Mouse (Mus musculus) intestine, embryonic 16.5 days (tissue): Measurements from ENCODE around the gene Ppid. TPM values are rescaled to one million over a fixed set of nuclear protein-coding genes. Genes with fewer than 3 reads are reported as not detected.

Source experiments
- ATAC-seq: fragments of 200-750 bp; cut with Nextera tagmentation; 2 replicates; pipeline ENCODE4 v1.8.0; 2017; ENCODE audit warnings: moderate TSS enrichment, moderate library complexity
- H3K27ac ChIP-seq: fragments of 300-500 bp; sonication (generic); 2 replicates; pipeline ENCODE4 v1.5.1; 2014; ENCODE audit warnings: mild to moderate bottlenecking, low read length
- H3K27me3 ChIP-seq: fragments of 300-500 bp; sonication (generic); replicated peaks from 2 replicates; pipeline ENCODE4 v1.6.1; 2014; ENCODE audit warnings: low read length, control low read depth, mixed read lengths; ENCODE audit not compliant: control insufficient read depth, insufficient read depth
- H3K36me3 ChIP-seq: fragments of 300-500 bp; sonication (generic); 2 replicates; pipeline ENCODE4 v1.6.1; 2014; ENCODE audit warnings: low read length, control low read depth; ENCODE audit not compliant: control insufficient read depth, insufficient read depth
- H3K4me1 ChIP-seq: fragments of 300-500 bp; sonication (generic); 2 replicates; pipeline ENCODE4 v1.6.1; 2014; ENCODE audit warnings: low read length, control low read depth, mixed read lengths; ENCODE audit not compliant: control insufficient read depth, insufficient read depth
- H3K4me2 ChIP-seq: fragments of 300-500 bp; sonication (generic); 2 replicates; pipeline ENCODE4 v1.6.1; 2014; ENCODE audit warnings: low read depth, low read length, control low read depth
- H3K4me3 ChIP-seq: fragments of 300-500 bp; sonication (generic); 2 replicates; pipeline ENCODE4 v1.5.1; 2014; ENCODE audit warnings: mild to moderate bottlenecking, low read length
- H3K9ac ChIP-seq: fragments of 300-500 bp; sonication (generic); 2 replicates; pipeline ENCODE4 v1.6.1; 2014; ENCODE audit warnings: low read depth, low read length
- H3K9me3 ChIP-seq: fragments of 300-500 bp; sonication (generic); 2 replicates; pipeline ENCODE4 v1.6.1; 2016; ENCODE audit warnings: low read length, control low read depth; ENCODE audit not compliant: control insufficient read depth
- WGBS: fragments of 180-500 bp; shearing (Covaris S2); extraction: QIAGEN DNeasy Blood & Tissue Kit; methylation state at CpG from one replicate; pipeline ENCODE4 v1.1.7; 2014; 5-methylcytosine and 5-hydroxymethylcytosine counted together
- polyA plus RNA-seq: library from polyadenylated mRNA; unstranded; fragments of >200 nt; fragmentation: Nextera tagmentation; extraction: Ambion mirVana; gene quantifications from 2 replicates; pipeline ENCODE4 v1.2.1, GENCODE M21; 2015

The Ppid gene
- polyA plus RNA-seq, result 130 and 142 TPM in 2 replicates

DNA sequence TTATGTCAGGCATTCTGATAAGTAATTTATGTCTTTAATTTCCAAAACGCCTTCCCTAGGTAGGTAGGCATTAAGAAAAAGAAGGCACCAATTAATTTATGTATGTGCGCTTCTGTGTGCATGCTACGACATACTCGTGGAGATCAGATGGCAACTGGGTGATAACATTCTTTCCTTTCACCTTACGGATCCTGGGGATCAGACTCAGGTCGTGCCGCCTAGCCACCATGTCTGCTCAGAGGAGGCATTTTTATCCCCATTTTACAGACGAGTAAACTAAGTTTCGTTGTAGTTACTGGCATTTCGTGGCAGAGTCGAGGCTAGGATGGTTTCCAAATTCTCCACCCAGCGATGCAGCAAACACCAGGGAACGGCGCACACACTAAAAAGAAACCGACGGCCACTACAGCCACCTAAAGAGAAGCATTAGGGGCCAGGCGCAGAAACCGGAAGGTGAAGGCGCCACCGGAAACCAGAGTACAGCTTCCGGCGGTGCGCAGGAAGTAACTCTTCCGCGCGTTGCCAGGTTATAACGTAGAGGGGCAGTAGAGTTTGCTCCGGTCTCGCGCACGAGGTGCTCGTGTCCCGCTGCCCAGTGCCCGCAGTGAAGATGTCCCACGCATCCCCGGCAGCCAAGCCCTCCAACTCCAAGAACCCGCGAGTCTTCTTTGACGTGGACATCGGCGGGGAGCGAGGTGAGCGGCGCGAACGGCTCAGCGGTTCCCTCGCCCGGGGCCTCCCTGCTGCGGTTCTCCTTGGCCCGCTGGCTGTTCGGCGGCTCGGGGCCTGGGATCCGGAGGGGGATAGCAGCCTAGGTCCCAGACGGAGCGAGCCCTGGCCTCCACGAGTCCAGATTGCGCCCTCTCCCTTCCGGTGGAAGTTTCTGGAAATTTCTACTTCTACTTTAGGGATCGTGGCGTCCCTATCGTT lies at the start of gene Ppid:
Ppid (plus strand) TSS at position 480 of the 930 bp plus-strand sequence.
- H3K4me2 ChIP-seq, result peak within 1 kb of the TSS; percentile 80
- no peaks in the 10 kb centered on the region for H3K9me3 ChIP-seq
- peak; percentile 90 for ATAC-seq
- no peaks in the 10 kb centered on the region for H3K27me3 ChIP-seq
- WGBS, result 3% methylated on average over 63 of the region's 63 CpGs
- H3K4me3 ChIP-seq, result peak within 1 kb of the TSS; percentile 78
- H3K4me1 ChIP-seq, result 0 out of 2 replicates have a peak, but pooled peaks cover 3% of the 10 kb centered on the region
- H3K36me3 ChIP-seq, result peaks cover 4% of the 10 kb centered on the region; the same call in 1 of the 2 replicates
- peak within 1 kb of the TSS; percentile 90 for H3K9ac ChIP-seq
- peak within 1 kb of the TSS; percentile 83 for H3K27ac ChIP-seq

DNA sequence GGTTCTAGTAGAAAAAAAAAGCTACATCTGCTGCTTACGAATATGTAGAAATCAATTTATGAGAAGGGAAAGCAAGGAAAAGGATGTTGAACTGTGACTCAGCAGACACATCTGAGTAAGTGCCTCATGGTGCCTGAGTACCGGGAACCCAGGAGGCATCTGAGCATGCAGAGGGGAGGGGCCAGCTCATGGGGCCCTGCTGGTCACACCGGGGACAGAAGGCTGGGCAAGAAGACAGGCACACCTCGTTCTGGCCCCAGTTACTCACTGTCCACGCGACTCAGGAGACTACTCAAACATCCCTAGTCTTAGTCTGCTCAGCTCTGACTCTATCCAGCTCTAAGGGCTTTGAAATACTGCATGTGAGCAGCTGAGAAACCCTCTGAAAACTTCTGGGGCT lies 48.6 kb upstream of the Ppid start:
- Histone ChIP-seq H3K4me1 (no peaks in the 10 kb centered on the region; the same call in 1 of the 2 replicates), H3K9me3 (no peaks in the 10 kb centered on the region), H3K4me2 (no peak overlapping the region), H3K27ac (no peak overlapping the region), H3K4me3 (no peak overlapping the region), H3K36me3 (no peaks in the 10 kb centered on the region), H3K9ac (no peak overlapping the region), H3K27me3 (no peaks in the 10 kb centered on the region)
- ATAC-seq, result peak; percentile 94
- WGBS, result 29% methylated on average over 6 of the region's 6 CpGs

DNA sequence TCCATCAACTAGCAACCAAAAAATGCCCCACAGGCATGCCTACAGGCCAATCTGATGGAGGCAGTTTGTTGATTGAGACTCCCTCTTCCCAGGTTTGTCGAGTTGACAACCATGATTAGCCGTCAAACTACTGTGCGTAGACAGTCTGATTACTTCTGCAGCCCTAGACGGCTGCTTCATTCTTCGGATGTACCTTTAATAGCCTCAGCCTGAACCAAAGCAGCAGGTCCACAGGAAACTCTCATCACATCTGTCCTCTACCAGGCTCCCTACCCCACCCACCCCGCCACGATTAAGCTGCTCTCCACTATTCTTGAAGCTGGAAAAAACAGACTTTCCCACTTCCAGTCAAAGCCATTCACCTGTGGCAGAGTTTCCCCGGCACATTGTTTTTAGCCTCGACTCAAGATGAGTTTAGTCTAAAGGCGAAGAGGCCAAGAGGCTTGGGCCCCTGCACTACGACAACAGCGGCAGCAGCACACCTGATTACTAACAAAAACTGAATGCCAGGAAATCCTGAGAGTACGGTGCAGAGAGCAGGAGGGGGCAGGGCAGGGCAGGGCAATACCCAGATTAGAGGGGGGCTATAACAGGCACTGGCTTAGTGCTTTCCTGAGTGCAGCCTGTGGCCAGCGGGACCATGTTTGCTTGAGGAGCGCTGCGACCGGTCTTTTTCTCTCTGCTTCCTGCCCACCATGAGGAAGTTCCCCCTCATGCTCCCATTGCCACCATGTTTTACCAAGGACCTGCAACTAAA lies 42.3 kb upstream of the Ppid start:
- H3K27ac ChIP-seq, result no peak overlapping the region
- no peak for ATAC-seq
- no peaks in the 10 kb centered on the region for H3K4me1 ChIP-seq
- H3K36me3 ChIP-seq, result no peaks in the 10 kb centered on the region
- H3K4me3 ChIP-seq, result no peak overlapping the region
- 71% methylated on average over 17 of the region's 17 CpGs for WGBS
- no peaks in the 10 kb centered on the region for H3K9me3 ChIP-seq
- no peaks in the 10 kb centered on the region for H3K27me3 ChIP-seq
- no peak overlapping the region for H3K9ac ChIP-seq
- H3K4me2 ChIP-seq, result no peak overlapping the region

DNA sequence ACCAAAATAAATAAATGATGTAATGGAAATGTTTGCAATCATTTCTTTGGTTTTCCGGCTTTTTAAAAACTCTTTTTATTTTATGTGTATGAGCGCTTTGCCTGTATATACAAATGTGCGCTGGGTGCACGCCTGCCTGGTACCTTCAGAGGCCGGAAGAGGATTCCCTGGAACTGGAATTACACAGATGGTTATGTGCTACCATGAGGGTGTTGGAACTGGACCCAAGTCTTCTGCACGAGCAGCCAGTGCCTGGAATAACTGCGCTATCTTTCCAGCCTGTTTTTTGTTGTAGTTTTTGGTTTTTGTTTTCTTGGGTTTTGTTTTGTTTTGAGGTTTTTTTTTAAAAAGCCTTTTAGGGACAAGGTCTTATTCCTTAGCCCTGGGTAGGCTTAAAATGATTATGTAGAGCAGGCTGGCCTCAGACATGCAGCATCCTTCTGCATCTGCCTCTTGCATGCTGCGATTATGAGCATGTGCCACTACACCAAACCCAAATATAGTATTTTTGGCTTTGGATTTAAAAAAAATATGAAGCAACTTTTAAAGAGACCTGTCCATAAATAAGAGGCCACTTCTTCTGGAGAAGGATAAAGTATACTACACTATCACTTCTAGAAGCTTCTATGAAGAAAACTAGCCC lies 41.3 kb upstream of the Ppid start:
- Histone ChIP-seq H3K4me1 (no peaks in the 10 kb centered on the region), H3K27ac (no peak overlapping the region), H3K9ac (no peak overlapping the region), H3K27me3 (no peaks in the 10 kb centered on the region), H3K4me2 (no peak overlapping the region), H3K4me3 (no peak overlapping the region), H3K9me3 (no peaks in the 10 kb centered on the region), H3K36me3 (no peaks in the 10 kb centered on the region)
- ATAC-seq, result no peak
- 87% methylated on average over 8 of the region's 8 CpGs for WGBS

- no peak overlapping the region for H3K4me2 ChIP-seq
- no peaks in the 10 kb centered on the region for H3K27me3 ChIP-seq
- peak; percentile 28; the same call in 1 of the 2 replicates for ATAC-seq
- no peak overlapping the region for H3K9ac ChIP-seq
- no peaks in the 10 kb centered on the region for H3K9me3 ChIP-seq
- no peak overlapping the region for H3K4me3 ChIP-seq
- 82% methylated on average over 10 of the region's 10 CpGs for WGBS
- H3K4me1 ChIP-seq, result no peaks in the 10 kb centered on the region
- H3K27ac ChIP-seq, result 0 out of 2 replicates have a peak overlapping the region, but pooled peaks have one; percentile 15
- no peaks in the 10 kb centered on the region for H3K36me3 ChIP-seq
Measured at GRCm38 (mm10) chr3:79551826-79552552, 39.2 kb upstream of the Ppid start.

DNA sequence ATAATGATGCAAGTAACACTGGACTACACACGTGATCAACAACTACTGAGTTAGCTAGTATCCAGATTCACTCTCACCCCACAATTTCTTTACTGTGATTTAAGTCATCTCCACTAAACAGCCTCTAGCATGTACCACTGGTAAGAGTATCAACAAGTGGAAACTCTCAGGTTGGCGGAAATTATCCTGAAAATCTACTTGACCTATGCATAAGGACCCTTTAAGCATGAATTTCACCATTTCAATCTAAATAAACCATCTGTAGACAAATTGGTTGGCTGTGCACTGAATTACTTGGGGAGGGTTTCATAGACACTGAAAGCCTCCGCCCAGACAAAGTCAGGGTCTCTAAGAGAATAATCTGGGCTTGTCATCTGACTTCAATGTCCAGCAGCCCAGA lies 37.4 kb upstream of the Ppid start:
- Histone ChIP-seq H3K27ac (no peak overlapping the region), H3K4me2 (no peak overlapping the region), H3K9ac (no peak overlapping the region), H3K36me3 (no peaks in the 10 kb centered on the region), H3K27me3 (no peaks in the 10 kb centered on the region), H3K9me3 (no peaks in the 10 kb centered on the region), H3K4me3 (no peak overlapping the region), H3K4me1 (0 out of 2 replicates have a peak, but pooled peaks cover under 1% of the 10 kb centered on the region)
- 92% methylated on average over 3 of the region's 3 CpGs for WGBS
- ATAC-seq, result no peak

DNA sequence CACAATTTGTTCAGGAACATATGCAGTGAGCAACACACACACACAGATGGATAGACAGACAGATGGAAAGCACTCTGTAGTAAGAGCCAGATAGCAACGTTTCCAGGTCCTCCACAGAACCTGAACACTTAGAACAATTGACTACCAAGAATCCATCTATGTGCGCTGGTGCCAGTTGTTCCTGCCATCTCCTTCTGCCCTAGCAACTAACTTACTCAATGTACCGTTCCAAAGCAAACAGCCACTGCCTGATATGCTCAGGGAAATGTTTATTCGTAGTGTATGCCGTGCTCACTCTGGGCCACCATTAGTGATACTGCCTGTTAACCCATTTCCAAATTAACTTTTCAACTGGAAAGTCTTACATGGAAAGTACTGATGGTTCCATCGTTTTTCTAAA lies 36.1 kb upstream of the Ppid start:
- no peaks in the 10 kb centered on the region for H3K36me3 ChIP-seq
- peaks cover 10% of the 10 kb centered on the region for H3K4me1 ChIP-seq
- WGBS, result 80% methylated on average over 6 of the region's 6 CpGs
- no peak overlapping the region for H3K4me3 ChIP-seq
- H3K27ac ChIP-seq, result no peak overlapping the region
- H3K27me3 ChIP-seq, result no peaks in the 10 kb centered on the region
- no peak overlapping the region for H3K4me2 ChIP-seq
- no peaks in the 10 kb centered on the region for H3K9me3 ChIP-seq
- no peak overlapping the region for H3K9ac ChIP-seq
- no peak for ATAC-seq

DNA sequence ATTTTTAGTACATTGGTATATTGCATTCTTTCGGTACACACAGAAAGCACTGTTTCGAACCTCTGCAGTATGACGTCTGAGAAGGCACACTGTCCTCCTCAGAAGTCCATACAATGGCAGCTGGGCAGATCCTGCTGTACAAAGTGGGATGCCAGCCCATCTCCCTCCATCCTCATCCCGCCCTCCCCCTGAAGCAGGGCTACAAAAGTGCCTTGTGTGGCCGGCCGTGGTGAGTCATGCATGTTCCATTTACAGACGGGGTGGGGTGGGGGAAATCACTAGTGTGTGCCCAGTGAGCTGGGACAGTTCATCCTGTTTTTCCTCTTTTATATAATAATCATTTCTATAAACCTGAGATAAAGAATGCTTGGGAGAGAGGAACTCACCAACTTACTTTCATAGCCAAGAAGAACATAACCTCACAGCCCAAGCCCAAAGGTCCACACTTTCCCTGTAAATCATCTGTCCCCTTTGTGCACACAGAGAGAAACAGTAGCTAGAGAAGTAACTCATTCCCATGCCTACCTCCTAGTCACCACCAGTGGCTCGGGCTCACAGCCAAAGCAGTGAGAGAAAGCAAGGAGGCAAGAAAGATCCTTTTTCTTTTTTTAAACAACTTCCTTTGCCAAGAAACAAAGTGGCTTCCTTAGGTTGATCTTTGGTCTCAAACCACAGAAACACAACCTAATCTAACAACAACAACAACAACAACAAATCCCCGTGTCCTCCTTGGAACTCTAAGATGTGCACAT lies 31.9 kb upstream of the Ppid start:
- 66% methylated on average over 9 of the region's 9 CpGs for WGBS
- no peak overlapping the region for H3K9ac ChIP-seq
- no peaks in the 10 kb centered on the region for H3K27me3 ChIP-seq
- no peaks in the 10 kb centered on the region for H3K9me3 ChIP-seq
- H3K4me1 ChIP-seq, result peaks cover 10% of the 10 kb centered on the region
- H3K36me3 ChIP-seq, result no peaks in the 10 kb centered on the region
- H3K4me3 ChIP-seq, result no peak overlapping the region
- no peak overlapping the region for H3K4me2 ChIP-seq
- peak; percentile 68 for ATAC-seq
- peak overlapping the region; percentile 30; the same call in 1 of the 2 replicates for H3K27ac ChIP-seq
